Mouse (Mus musculus) ES-E14 (cell line): ENCODE data around the gene Cfap58. TPM values are rescaled to one million over a fixed set of nuclear protein-coding genes. Genes with fewer than 3 reads are reported as not detected.

ENCODE experiments used
- DNase-seq: peaks from one replicate; pipeline ENCODE4 v3.0.0-alpha.2; 2013; ENCODE audit warnings: low read depth, low spot score
- H3K27ac ChIP-seq: 2 replicates; pipeline ENCODE4 v1.5.1; 2012; ENCODE audit warnings: low read depth, mild to moderate bottlenecking, low read length, moderate library complexity, mixed read lengths; ENCODE audit not compliant: poor library complexity, insufficient read depth, severe bottlenecking
- H3K36me3 ChIP-seq: 2 replicates; pipeline ENCODE4 v1.6.1; 2012; ENCODE audit warnings: mild to moderate bottlenecking, low read length, moderate library complexity, mixed read lengths; ENCODE audit not compliant: control insufficient read depth, poor library complexity, insufficient read depth, severe bottlenecking
- H3K4me1 ChIP-seq, 2 experiments: fragments of 150-350 bp in 1 of 2; sonication (generic) in 1 of 2; 2 replicates each; pipeline ENCODE4 v1.6.1; 2012; ENCODE audit warnings: low read length in 2 of 2, mild to moderate bottlenecking in 1 of 2, mixed read lengths in 1 of 2; ENCODE audit not compliant: control insufficient read depth in 2 of 2, insufficient read depth in 2 of 2, poor library complexity in 1 of 2
- H3K4me3 ChIP-seq, 2 experiments: fragments of 150-350 bp in 1 of 2; sonication (generic) in 1 of 2; 2 replicates each; pipeline ENCODE4 v1.5.1; 2012; ENCODE audit warnings: low read length in 2 of 2, low read depth in 1 of 2, mild to moderate bottlenecking in 1 of 2, mixed read lengths in 1 of 2; ENCODE audit not compliant: insufficient read depth in 1 of 2, poor library complexity in 1 of 2, severe bottlenecking in 1 of 2
- H3K9ac ChIP-seq: 2 replicates; pipeline ENCODE4 v1.6.1; 2012; ENCODE audit warnings: low read depth, mild to moderate bottlenecking, low read length, mixed read lengths; ENCODE audit not compliant: poor library complexity, insufficient read depth, severe bottlenecking
- H3K9me3 ChIP-seq: fragments of 150-350 bp; sonication (generic); 2 replicates; pipeline ENCODE4 v1.6.1; 2012; ENCODE audit warnings: low read depth, mild to moderate bottlenecking, low read length; ENCODE audit not compliant: control insufficient read depth, insufficient read depth
- CHD2 ChIP-seq: IDR thresholded peaks from 2 replicates; pipeline ENCODE4 v1.6.1; 2014; ENCODE audit warnings: mild to moderate bottlenecking, low read depth, low read length, inconsistent platforms
- HCFC1 ChIP-seq: IDR thresholded peaks from 2 replicates; pipeline ENCODE4 v1.6.1; 2012; ENCODE audit warnings: low read length, inconsistent platforms, borderline replicate concordance; ENCODE audit not compliant: insufficient read depth
- MAFK ChIP-seq: IDR thresholded peaks from 2 replicates; pipeline ENCODE4 v1.6.1; 2014; ENCODE audit warnings: mild to moderate bottlenecking, low read depth, low read length, inconsistent platforms; ENCODE audit not compliant: insufficient read depth
- ZC3H11A ChIP-seq: IDR thresholded peaks from 2 replicates; pipeline ENCODE4 v1.6.1; 2012; ENCODE audit warnings: low read depth, mild to moderate bottlenecking, inconsistent platforms, low read length, borderline replicate concordance
- ZNF384 ChIP-seq: IDR thresholded peaks from 2 replicates; pipeline ENCODE4 v1.6.1; 2012; ENCODE audit warnings: low read depth, low read length, inconsistent platforms
- in situ Hi-C, 2 experiments: fragments of 600-800 bp; cut with MboI; formaldehyde crosslinking; loops; one replicate each; pipeline ENCODE4 v1.15.1; 2025; ENCODE audit warnings: low sequenced_read_pairs in 2 of 2, inconsistent platforms in 1 of 2; ENCODE audit not compliant: unreplicated experiment in 2 of 2
- total RNA-seq: library from RNA; depleted of rRNA; stranded (reverse); fragments of 300-350 nt; gene quantifications from 2 replicates; pipeline ENCODE4 v1.2.3, GENCODE M21; 2012

Gene Cfap58
- total RNA-seq, 1 experiment, result not detected

DNA sequence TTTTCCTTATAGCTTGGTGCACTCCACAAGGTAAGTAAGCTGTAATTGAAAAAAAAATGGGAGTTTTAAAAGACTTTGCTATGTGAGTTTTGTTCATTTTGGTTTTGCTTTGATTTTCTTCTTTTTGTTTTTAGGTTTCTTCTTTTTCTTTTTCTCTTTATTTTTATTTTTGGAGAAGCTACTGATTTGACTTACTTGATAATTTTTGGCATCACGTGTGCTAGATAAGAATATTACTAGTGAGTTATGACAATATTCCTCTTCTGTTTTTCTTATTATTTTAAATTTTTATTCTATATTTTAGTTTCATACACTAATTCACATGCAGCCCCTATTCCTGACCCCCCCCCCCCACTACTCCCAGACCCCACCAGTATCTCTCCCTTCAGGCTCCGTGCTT, 10.4 kb upstream of the Cfap58 start:
- in situ Hi-C loops, result loop anchor here in 1 of 2 experiments (5.0 kb wide), 1 partner anchor 45 kb away; no protein-coding TSS in a partner anchor
- TF ChIP-seq CHD2 (no peak), ZNF384 (no peak), MAFK (no peak), ZC3H11A (no peak), HCFC1 (no peak)
- Histone ChIP-seq H3K4me3 (no peak overlapping the region), H3K4me1 (no peaks in the 10 kb centered on the region), H3K27ac (no peak overlapping the region), H3K9me3 (no peaks in the 10 kb centered on the region), H3K36me3 (no peaks in the 10 kb centered on the region), H3K9ac (no peak overlapping the region)
- no peak for DNase-seq

DNA sequence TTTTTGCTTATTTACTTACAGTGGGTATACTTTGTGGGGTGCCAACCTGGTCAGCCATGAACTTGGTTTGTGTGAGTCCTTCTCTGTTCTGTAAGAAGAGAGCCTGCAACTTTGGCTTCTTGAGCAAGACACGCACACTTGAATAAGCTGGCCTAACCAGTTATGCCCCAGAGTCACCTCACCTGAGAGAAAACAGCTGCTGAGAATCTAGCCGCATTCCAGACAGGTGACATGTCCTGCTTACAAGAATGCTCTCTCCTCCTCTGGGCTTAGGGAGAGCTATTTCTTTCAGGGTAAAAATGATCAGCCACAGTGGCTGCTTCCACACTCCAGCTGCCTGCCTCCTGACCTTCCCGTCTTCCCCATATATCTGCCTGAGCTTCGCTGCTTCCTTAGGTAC, 8.4 kb upstream of the Cfap58 start:
- in situ Hi-C loops, result loop anchor here in 1 of 2 experiments (5.0 kb wide), 1 partner anchor 47 kb away; no protein-coding TSS in a partner anchor
- TF ChIP-seq CHD2, result no peak
- TF ChIP-seq ZC3H11A, result no peak
- TF ChIP-seq HCFC1, result no peak
- TF ChIP-seq MAFK, result no peak
- TF ChIP-seq ZNF384, result no peak
- Histone ChIP-seq H3K36me3 (no peaks in the 10 kb centered on the region), H3K9ac (no peak overlapping the region), H3K9me3 (no peaks in the 10 kb centered on the region), H3K4me3 (no peak overlapping the region), H3K4me1 (no peaks in the 10 kb centered on the region), H3K27ac (no peak overlapping the region)
- DNase-seq, result no peak

DNA sequence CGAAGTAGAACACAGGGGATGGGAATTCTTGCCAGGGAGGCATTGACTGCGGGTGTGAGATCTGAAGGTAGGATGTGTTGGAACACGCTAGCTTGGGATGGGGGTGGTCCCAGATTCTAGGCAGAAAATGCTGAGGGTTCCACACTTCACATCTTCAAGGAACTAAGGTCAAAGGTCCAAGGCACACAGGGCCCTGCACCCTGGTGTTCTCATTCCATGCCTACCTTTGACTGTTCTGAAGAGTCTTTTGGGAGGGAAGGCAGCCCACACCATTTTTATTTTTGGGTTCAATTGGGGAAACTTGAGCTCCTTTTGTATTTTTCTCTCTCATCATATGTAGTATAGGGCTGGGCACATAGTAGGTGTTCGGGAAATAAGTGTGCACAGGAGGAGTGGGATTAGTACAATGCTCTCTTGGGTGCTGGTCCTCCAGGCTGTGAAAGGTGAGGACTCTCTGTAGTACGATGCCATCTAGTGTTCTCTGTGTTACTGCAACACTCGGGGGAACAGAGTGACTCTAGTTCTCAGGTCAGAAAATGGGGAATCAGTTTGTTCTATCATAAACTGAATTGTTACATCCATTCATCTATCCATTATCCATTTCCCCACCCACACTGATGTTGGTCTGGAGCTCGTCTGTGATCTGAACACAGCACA, 5.4 kb upstream of the Cfap58 start:
- in situ Hi-C loops, result no loop called here

DNA sequence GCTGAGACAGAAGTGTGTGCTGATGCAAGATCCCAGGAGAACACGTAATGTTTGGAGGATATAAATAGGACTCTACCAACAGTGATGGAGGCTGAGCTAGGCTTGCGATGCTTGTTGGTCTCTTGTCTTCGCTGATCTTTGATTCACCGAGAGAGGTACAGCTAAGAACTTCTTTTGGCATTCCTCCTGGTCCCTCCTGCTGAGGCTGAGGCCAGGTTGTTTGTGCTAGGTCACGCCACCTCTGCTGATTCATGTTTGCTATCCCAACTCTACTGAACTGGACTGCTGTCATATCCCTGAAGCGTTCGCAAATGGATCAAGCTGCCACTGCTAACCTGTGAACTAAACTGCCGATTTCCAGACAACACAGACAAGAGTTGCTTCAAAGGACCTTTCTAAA, 3.3 kb upstream of the Cfap58 start:
- 0 out of 2 replicates have a peak, but pooled peaks have one; percentile 35 for TF ChIP-seq MAFK
- TF ChIP-seq ZNF384, result no peak
- no peak for TF ChIP-seq CHD2
- TF ChIP-seq ZC3H11A, result no peak
- no peak for TF ChIP-seq HCFC1
- H3K27ac ChIP-seq, result no peak overlapping the region; the same call in 1 of the 2 replicates
- in situ Hi-C loops, result no loop called here
- peaks cover 0 to 2% of the 10 kb centered on the region in 2 experiments; a peak in 1 of 4 replicates for H3K4me1 ChIP-seq
- no peaks in the 10 kb centered on the region for H3K36me3 ChIP-seq
- H3K9ac ChIP-seq, result no peak overlapping the region
- H3K4me3 ChIP-seq, result no peak overlapping the region
- H3K9me3 ChIP-seq, result no peaks in the 10 kb centered on the region
- DNase-seq, result no peak

More for the DNA sequence above, 5.4 kb upstream of the Cfap58 start:
- Histone ChIP-seq H3K4me1 (peaks cover 0 to 2% of the 10 kb centered on the region in 2 experiments; a peak in 1 of 4 replicates), H3K36me3 (no peaks in the 10 kb centered on the region), H3K4me3 (no peak overlapping the region), H3K9ac (no peak overlapping the region), H3K9me3 (no peaks in the 10 kb centered on the region), H3K27ac (no peak overlapping the region)
- TF ChIP-seq ZC3H11A, result peak; percentile 29; the same call in 1 of the 2 replicates
- no peak for TF ChIP-seq ZNF384
- no peak for TF ChIP-seq HCFC1
- no peak for TF ChIP-seq CHD2
- no peak for TF ChIP-seq MAFK
- DNase-seq, result no peak
